Mouse (Mus musculus) liver, postnatal 0 days (tissue): Measurements from ENCODE around the gene Psme1. TPM values are rescaled to one million over a fixed set of nuclear protein-coding genes. Genes with fewer than 3 reads are reported as not detected.

Experiments
- ATAC-seq: fragments of 200-750 bp; cut with Nextera tagmentation; 2 replicates; pipeline ENCODE4 v1.8.0; 2017; ENCODE audit warnings: mild to moderate bottlenecking, moderate library complexity
- DNase-seq: peaks from one replicate; pipeline ENCODE4 v3.0.0-alpha.2; 2016
- H3K27ac ChIP-seq: fragments of 300-500 bp; sonication (generic); 2 replicates; pipeline ENCODE4 v1.5.1; 2014; ENCODE audit warnings: antibody characterized with exemption, moderate library complexity, mild to moderate bottlenecking, low read depth
- H3K27me3 ChIP-seq: fragments of 300-500 bp; sonication (generic); 2 replicates; pipeline ENCODE4 v1.6.1; 2014; ENCODE audit warnings: low read length, control low read depth, mixed read lengths; ENCODE audit not compliant: insufficient read depth
- H3K36me3 ChIP-seq: fragments of 300-500 bp; sonication (generic); replicated peaks from 2 replicates; pipeline ENCODE4 v1.6.1; 2014; ENCODE audit warnings: mild to moderate bottlenecking, control low read depth, low read length, moderate library complexity, mixed read lengths; ENCODE audit not compliant: insufficient read depth
- H3K4me1 ChIP-seq: fragments of 300-500 bp; sonication (generic); 2 replicates; pipeline ENCODE4 v1.6.1; 2014; ENCODE audit warnings: antibody characterized with exemption, mild to moderate bottlenecking, control low read depth; ENCODE audit not compliant: insufficient read depth
- H3K4me2 ChIP-seq: fragments of 300-500 bp; sonication (generic); 2 replicates; pipeline ENCODE4 v1.6.1; 2014; ENCODE audit warnings: low read depth, mild to moderate bottlenecking, low read length, moderate library complexity, mixed read lengths
- H3K4me3 ChIP-seq: fragments of 300-500 bp; sonication (generic); 2 replicates; pipeline ENCODE4 v1.5.1; 2014; ENCODE audit warnings: low read depth, low read length
- H3K9ac ChIP-seq: fragments of 300-500 bp; sonication (generic); replicated peaks from 2 replicates; pipeline ENCODE4 v1.6.1; 2014; ENCODE audit warnings: mild to moderate bottlenecking, moderate library complexity
- H3K9me3 ChIP-seq: fragments of 300-500 bp; sonication (generic); 2 replicates; pipeline ENCODE4 v1.6.1; 2016; ENCODE audit warnings: mild to moderate bottlenecking, control low read depth, low read length, mixed read lengths
- CTCF ChIP-seq: sonication (generic); IDR thresholded peaks from 2 replicates; pipeline ENCODE4 v1.5.1; 2016; ENCODE audit warnings: antibody characterized with exemption, low read depth
- EP300 ChIP-seq: IDR thresholded peaks from 2 replicates; pipeline ENCODE4 v1.6.1; 2016; ENCODE audit warnings: antibody characterized with exemption, low read depth, mild to moderate bottlenecking
- WGBS: fragments of 180-500 bp; shearing (Covaris S2); extraction: QIAGEN DNeasy Blood & Tissue Kit; methylation state at CpG from one replicate; pipeline ENCODE4 v1.1.7; 2014; ENCODE audit not compliant: insufficient replicate concordance; 5-methylcytosine and 5-hydroxymethylcytosine counted together
- polyA plus RNA-seq: library from polyadenylated mRNA; unstranded; fragments of >200 nt; fragmentation: Nextera tagmentation; extraction: Ambion mirVana; gene quantifications from 2 replicates; pipeline ENCODE4 v1.2.1, GENCODE M21; 2015

The Psme1 gene
- polyA plus RNA-seq, 1 experiment from 2014 or later = 162 TPM

- Histone ChIP-seq H3K4me1 (peaks cover 36% of the 10 kb centered on the region), H3K36me3 (peaks cover 80% of the 10 kb centered on the region), H3K9me3 (no peaks in the 10 kb centered on the region), H3K27ac (peak within 1 kb of the TSS; percentile 99), H3K4me2 (peak within 1 kb of the TSS; percentile 75), H3K4me3 (peak within 1 kb of the TSS; percentile 78), H3K27me3 (no peaks in the 10 kb centered on the region), H3K9ac (peak within 1 kb of the TSS; percentile 96)
- WGBS = 67% methylated on average over 7 of the region's 7 CpGs
- DNase-seq = no peak
- no peak for TF ChIP-seq EP300
- no peak for TF ChIP-seq CTCF
- no peak for ATAC-seq
These were observed 25.3 kb downstream of the Psme1 start, which contains the start of gene Irf9 for GRCm38 (mm10) chr14:55603271-55603632. Gene Irf9, plus strand, starts transcription at chr14:55603571.

- TF ChIP-seq EP300 (peak; percentile 88; the same call in 1 of the 2 replicates), CTCF (peak; percentile 99)
- 8% methylated on average over 19 of the region's 19 CpGs for WGBS
- ATAC-seq = peak; percentile 96
- Histone ChIP-seq H3K9ac (peak overlapping the region; percentile 96), H3K9me3 (no peaks in the 10 kb centered on the region), H3K4me3 (peak overlapping the region; percentile 78), H3K27ac (peak overlapping the region; percentile 99), H3K36me3 (peaks cover 80% of the 10 kb centered on the region), H3K27me3 (no peaks in the 10 kb centered on the region), H3K4me2 (peak overlapping the region; percentile 75), H3K4me1 (peaks cover 36% of the 10 kb centered on the region)
- DNase-seq = peak; percentile 95
These were observed 26.0 kb downstream of the Psme1 start for GRCm38 (mm10) chr14:55603633-55604576.

- Histone ChIP-seq H3K4me2 (peak overlapping the region; percentile 75), H3K9ac (peak overlapping the region; percentile 96), H3K36me3 (peaks cover 80% of the 10 kb centered on the region), H3K27ac (peak overlapping the region; percentile 99), H3K4me1 (peaks cover 36% of the 10 kb centered on the region), H3K4me3 (peak overlapping the region; percentile 78), H3K27me3 (no peaks in the 10 kb centered on the region), H3K9me3 (no peaks in the 10 kb centered on the region)
- no peak for ATAC-seq
- WGBS = 83% methylated on average over 11 of the region's 11 CpGs
- no peak for DNase-seq
- TF ChIP-seq CTCF (no peak), EP300 (no peak)
These were observed 26.9 kb downstream of the Psme1 start for GRCm38 (mm10) chr14:55604823-55605222.

GRCm38 (mm10) chr14:55605743-55606459 is 28.0 kb downstream of the Psme1 start:
- H3K4me3 ChIP-seq = peak overlapping the region; percentile 78
- peak overlapping the region; percentile 75 for H3K4me2 ChIP-seq
- H3K9me3 ChIP-seq = no peaks in the 10 kb centered on the region
- H3K9ac ChIP-seq = peak overlapping the region; percentile 96
- 74% methylated on average over 16 of the region's 16 CpGs for whole genome bisulfite sequencing
- ATAC-seq = no peak
- DNase-seq = no peak
- peak overlapping the region; percentile 44 for H3K27ac ChIP-seq
- peaks cover 81% of the 10 kb centered on the region for H3K36me3 ChIP-seq
- peaks cover 36% of the 10 kb centered on the region for H3K4me1 ChIP-seq
- H3K27me3 ChIP-seq = no peaks in the 10 kb centered on the region
- TF ChIP-seq EP300 (no peak), CTCF (no peak)

- Histone ChIP-seq H3K27me3 (no peaks in the 10 kb centered on the region), H3K9ac (no peak overlapping the region), H3K27ac (no peak overlapping the region), H3K9me3 (no peaks in the 10 kb centered on the region), H3K4me3 (no peak overlapping the region), H3K36me3 (peaks cover 58% of the 10 kb centered on the region), H3K4me1 (peaks cover 27% of the 10 kb centered on the region), H3K4me2 (no peak overlapping the region)
- TF ChIP-seq CTCF = no peak
- no peak for TF ChIP-seq EP300
- ATAC-seq (no peak), DNase-seq (no peak)
- 95% methylated on average over 6 of the region's 6 CpGs for WGBS
These were observed 30.4 kb downstream of the Psme1 start for GRCm38 (mm10) chr14:55608339-55608738.

GRCm38 (mm10) chr14:55613346-55613745 is 35.4 kb downstream of the Psme1 start:
- DNase-seq (no peak), ATAC-seq (no peak)
- no peak for TF ChIP-seq EP300
- TF ChIP-seq CTCF = no peak
- Histone ChIP-seq H3K4me3 (no peak overlapping the region), H3K4me2 (no peak overlapping the region), H3K27ac (peak overlapping the region; percentile 31; the same call in 1 of the 2 replicates), H3K27me3 (0 out of 2 replicates have a peak, but pooled peaks cover 2% of the 10 kb centered on the region), H3K9ac (no peak overlapping the region), H3K36me3 (peaks cover 27% of the 10 kb centered on the region), H3K9me3 (no peaks in the 10 kb centered on the region), H3K4me1 (peaks cover 15% of the 10 kb centered on the region)
- 59% methylated on average over 6 of the region's 6 CpGs for WGBS
